Mouse (Mus musculus): ENCODE data around the gene Acot13. TPM values are rescaled to one million over a fixed set of nuclear protein-coding genes. Genes with fewer than 3 reads are reported as not detected.

The Acot13 gene
- polyA plus RNA-seq, 1 experiment from 2014 or later, result 312 TPM

DNA sequence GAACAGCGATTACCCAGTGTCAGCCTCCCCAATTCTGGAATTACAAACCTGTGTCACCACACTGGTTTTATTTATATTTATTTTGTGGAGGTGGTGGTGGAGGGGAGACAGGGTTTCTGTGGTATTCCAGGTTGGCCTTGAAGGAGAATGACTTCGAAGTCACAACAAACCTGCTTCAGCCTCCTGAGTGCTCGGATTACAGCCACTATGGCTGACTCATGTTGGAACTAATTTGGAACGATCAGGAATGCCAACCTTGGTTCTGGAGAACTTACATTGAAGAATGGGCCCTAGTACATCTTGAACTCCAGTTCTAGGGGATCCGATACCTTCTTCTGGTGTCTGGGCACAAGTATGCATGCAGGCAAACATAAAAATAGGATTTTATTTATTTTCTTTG is 32.0 kb downstream of the Acot13 start:
- Histone ChIP-seq H3K4me1 (ENCODE audit: control insufficient read depth in 2 of 2, insufficient read depth in 2 of 2, low read length in 2 of 2) (peaks cover 0 to 17% of the 10 kb centered on the region in 2 experiments; a peak in 3 of 4 replicates), H3K4me3 (ENCODE audit: control insufficient read depth in 1 of 2, insufficient read depth in 1 of 2, low read depth in 1 of 2, low read length in 2 of 2) (peak overlapping the region in 1 of 2 experiments; percentile 99; a peak in 2 of 4 replicates), H3K27me3 (ENCODE audit: control insufficient read depth, insufficient read depth, low read length) (no peaks in the 10 kb centered on the region), H3K4me2 (ENCODE audit: low read length) (peak overlapping the region; percentile 91), H3K9ac (ENCODE audit: low read length) (peak overlapping the region; percentile 99), H3K36me3 (ENCODE audit: control insufficient read depth, insufficient read depth, low read length) (0 out of 2 replicates have a peak, but pooled peaks cover 3% of the 10 kb centered on the region), H3K27ac (replicated peaks in 1 of 2; ENCODE audit: control insufficient read depth in 1 of 2, insufficient read depth in 1 of 2, low read depth in 2 of 2, low read length in 2 of 2) (peak overlapping the region in 1 of 2 experiments; percentile 84; a peak in 1 of 4 replicates), H3K9me3 (ENCODE audit: control insufficient read depth, low read length) (no peaks in the 10 kb centered on the region)
- no peak for ATAC-seq (ENCODE audit: insufficient number of reproducible peaks, insufficient read depth, low FRiP score, low read depth)
- 60% methylated on average over 5 of the region's 5 CpGs for WGBS

DNA sequence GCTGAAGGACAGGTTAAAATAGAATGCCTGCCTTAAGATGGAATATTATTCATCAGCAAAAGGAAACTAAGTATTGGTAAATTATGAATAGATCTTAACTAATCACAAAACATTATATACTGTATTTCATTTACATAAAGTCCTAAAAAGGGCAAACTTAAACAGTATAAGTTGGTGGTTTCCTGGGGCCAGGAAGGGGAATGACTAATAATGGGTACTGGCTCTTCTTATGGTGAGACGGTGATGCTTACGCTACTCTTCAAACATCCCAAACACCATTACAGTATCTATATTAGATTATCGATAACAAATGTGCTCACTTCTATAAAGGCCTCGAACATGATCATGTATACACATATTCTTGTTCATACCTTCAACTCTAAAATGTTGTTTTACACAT is 32.7 kb downstream of the Acot13 start:
- H3K27ac ChIP-seq (replicated peaks in 1 of 2; ENCODE audit: control insufficient read depth in 1 of 2, insufficient read depth in 1 of 2, low read depth in 2 of 2, low read length in 2 of 2), result no peak overlapping the region
- H3K4me1 ChIP-seq (ENCODE audit: control insufficient read depth in 2 of 2, insufficient read depth in 2 of 2, low read length in 2 of 2), result peaks cover 0 to 12% of the 10 kb centered on the region in 2 experiments; a peak in 3 of 4 replicates
- no peak overlapping the region for H3K4me3 ChIP-seq (ENCODE audit: control insufficient read depth in 1 of 2, insufficient read depth in 1 of 2, low read depth in 1 of 2, low read length in 2 of 2)
- H3K36me3 ChIP-seq (ENCODE audit: control insufficient read depth, insufficient read depth, low read length), result 0 out of 2 replicates have a peak, but pooled peaks cover 3% of the 10 kb centered on the region
- no peak overlapping the region for H3K4me2 ChIP-seq (ENCODE audit: low read length)
- H3K9ac ChIP-seq (ENCODE audit: low read length), result no peak overlapping the region
- no peaks in the 10 kb centered on the region for H3K27me3 ChIP-seq (ENCODE audit: control insufficient read depth, insufficient read depth, low read length)
- 97% methylated on average over 4 of the region's 4 CpGs for WGBS
- no peak for ATAC-seq (ENCODE audit: insufficient number of reproducible peaks, insufficient read depth, low FRiP score, low read depth)
- no peaks in the 10 kb centered on the region for H3K9me3 ChIP-seq (ENCODE audit: control insufficient read depth, low read length)

DNA sequence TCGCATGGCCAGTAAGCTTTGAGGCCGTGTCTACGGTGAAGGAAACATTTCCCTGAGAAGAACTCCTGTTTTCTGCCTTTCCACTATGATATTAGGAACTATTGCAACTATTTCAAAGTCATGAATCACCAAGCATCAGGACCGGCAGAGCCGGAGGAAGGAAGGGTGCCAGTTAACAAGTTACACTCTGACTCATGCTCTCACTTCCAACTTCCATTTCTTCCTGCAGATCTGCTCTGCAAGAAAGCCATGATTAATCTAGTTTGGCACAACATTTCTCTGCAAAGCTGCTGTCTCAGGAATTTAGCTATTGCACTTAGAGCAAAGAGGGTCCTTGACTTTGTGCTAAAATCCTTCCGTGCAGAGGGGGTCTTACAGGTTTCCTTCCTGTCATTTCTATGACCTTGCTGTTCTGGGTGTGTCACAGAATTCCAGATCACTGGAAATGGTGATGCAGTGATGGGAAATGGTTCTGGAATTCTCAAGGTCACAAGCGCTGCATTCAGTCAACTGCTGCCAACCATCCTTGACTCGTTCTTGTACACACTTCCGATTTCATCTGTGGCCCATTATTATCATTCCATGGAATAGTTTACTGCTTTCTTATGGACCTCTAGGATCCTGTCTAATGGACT is 38.8 kb downstream of the Acot13 start:
- H3K9me3 ChIP-seq (ENCODE audit: control insufficient read depth, low read length), result no peaks in the 10 kb centered on the region
- ATAC-seq (ENCODE audit: insufficient number of reproducible peaks, insufficient read depth, low FRiP score, low read depth), result no peak
- H3K27ac ChIP-seq (replicated peaks in 1 of 2; ENCODE audit: control insufficient read depth in 1 of 2, insufficient read depth in 1 of 2, low read depth in 2 of 2, low read length in 2 of 2), result no peak overlapping the region
- H3K4me3 ChIP-seq (ENCODE audit: control insufficient read depth in 1 of 2, insufficient read depth in 1 of 2, low read depth in 1 of 2, low read length in 2 of 2), result no peak overlapping the region
- no peak overlapping the region for H3K4me2 ChIP-seq (ENCODE audit: low read length)
- 72% methylated on average over 9 of the region's 9 CpGs for WGBS
- no peak overlapping the region for H3K9ac ChIP-seq (ENCODE audit: low read length)
- no peaks in the 10 kb centered on the region for H3K4me1 ChIP-seq (ENCODE audit: control insufficient read depth in 2 of 2, insufficient read depth in 2 of 2, low read length in 2 of 2)
- H3K36me3 ChIP-seq (ENCODE audit: control insufficient read depth, insufficient read depth, low read length), result no peaks in the 10 kb centered on the region
- no peaks in the 10 kb centered on the region for H3K27me3 ChIP-seq (ENCODE audit: control insufficient read depth, insufficient read depth, low read length)

DNA sequence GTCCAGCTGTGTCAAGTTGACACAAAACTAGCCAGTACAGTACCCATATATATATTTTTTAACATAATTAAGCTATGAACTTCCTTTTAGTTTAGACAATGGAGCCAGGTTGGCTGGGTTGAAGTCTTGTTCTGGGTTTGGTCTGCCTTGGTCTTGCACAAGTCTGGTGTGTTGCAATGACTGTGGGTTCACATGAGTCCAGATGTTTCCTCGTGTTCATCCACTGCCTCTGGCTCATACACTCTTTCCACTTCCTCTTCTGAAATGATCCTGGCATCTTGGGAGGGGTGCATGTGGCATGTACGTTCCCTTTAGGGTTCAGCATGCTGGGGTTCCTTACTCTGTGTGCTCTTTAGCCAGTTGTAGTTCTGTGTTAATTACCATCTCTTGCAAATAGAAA is 40.0 kb downstream of the Acot13 start:
- Histone ChIP-seq H3K27ac (replicated peaks in 1 of 2; ENCODE audit: control insufficient read depth in 1 of 2, insufficient read depth in 1 of 2, low read depth in 2 of 2, low read length in 2 of 2) (no peak overlapping the region), H3K9me3 (ENCODE audit: control insufficient read depth, low read length) (no peaks in the 10 kb centered on the region), H3K36me3 (ENCODE audit: control insufficient read depth, insufficient read depth, low read length) (no peaks in the 10 kb centered on the region), H3K9ac (ENCODE audit: low read length) (no peak overlapping the region), H3K4me2 (ENCODE audit: low read length) (no peak overlapping the region), H3K4me3 (ENCODE audit: control insufficient read depth in 1 of 2, insufficient read depth in 1 of 2, low read depth in 1 of 2, low read length in 2 of 2) (no peak overlapping the region), H3K27me3 (ENCODE audit: control insufficient read depth, insufficient read depth, low read length) (no peaks in the 10 kb centered on the region), H3K4me1 (ENCODE audit: control insufficient read depth in 2 of 2, insufficient read depth in 2 of 2, low read length in 2 of 2) (no peaks in the 10 kb centered on the region)
- 68% methylated on average over 2 of the region's 2 CpGs for WGBS
- no peak for ATAC-seq (ENCODE audit: insufficient number of reproducible peaks, insufficient read depth, low FRiP score, low read depth)

DNA sequence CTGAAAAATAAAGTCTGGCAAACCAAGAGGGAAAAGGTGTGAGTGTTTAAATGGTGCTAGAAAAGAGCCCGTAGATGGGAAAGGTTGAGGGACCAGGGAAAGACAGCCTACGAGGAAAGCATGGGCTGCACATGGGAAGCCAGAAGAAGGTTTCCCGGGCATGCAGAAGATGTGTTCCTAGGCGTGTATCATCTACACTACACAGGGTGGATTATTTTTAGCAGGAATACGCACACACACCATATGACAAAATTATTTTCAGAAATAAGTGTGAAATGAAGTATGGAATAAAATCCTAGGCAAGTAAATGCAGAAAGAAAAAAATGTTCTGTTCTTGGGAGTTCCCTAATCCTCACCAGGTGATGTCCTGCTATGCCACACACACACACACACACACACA is 43.9 kb downstream of the Acot13 start:
- Histone ChIP-seq H3K36me3 (ENCODE audit: control insufficient read depth, insufficient read depth, low read length) (no peaks in the 10 kb centered on the region), H3K27me3 (ENCODE audit: control insufficient read depth, insufficient read depth, low read length) (no peaks in the 10 kb centered on the region), H3K9me3 (ENCODE audit: control insufficient read depth, low read length) (no peaks in the 10 kb centered on the region), H3K9ac (ENCODE audit: low read length) (no peak overlapping the region), H3K27ac (replicated peaks in 1 of 2; ENCODE audit: control insufficient read depth in 1 of 2, insufficient read depth in 1 of 2, low read depth in 2 of 2, low read length in 2 of 2) (no peak overlapping the region), H3K4me2 (ENCODE audit: low read length) (no peak overlapping the region), H3K4me3 (ENCODE audit: control insufficient read depth in 1 of 2, insufficient read depth in 1 of 2, low read depth in 1 of 2, low read length in 2 of 2) (no peak overlapping the region), H3K4me1 (ENCODE audit: control insufficient read depth in 2 of 2, insufficient read depth in 2 of 2, low read length in 2 of 2) (no peaks in the 10 kb centered on the region)
- 79% methylated on average over 5 of the region's 5 CpGs for WGBS
- ATAC-seq (ENCODE audit: insufficient number of reproducible peaks, insufficient read depth, low FRiP score, low read depth), result no peak

DNA sequence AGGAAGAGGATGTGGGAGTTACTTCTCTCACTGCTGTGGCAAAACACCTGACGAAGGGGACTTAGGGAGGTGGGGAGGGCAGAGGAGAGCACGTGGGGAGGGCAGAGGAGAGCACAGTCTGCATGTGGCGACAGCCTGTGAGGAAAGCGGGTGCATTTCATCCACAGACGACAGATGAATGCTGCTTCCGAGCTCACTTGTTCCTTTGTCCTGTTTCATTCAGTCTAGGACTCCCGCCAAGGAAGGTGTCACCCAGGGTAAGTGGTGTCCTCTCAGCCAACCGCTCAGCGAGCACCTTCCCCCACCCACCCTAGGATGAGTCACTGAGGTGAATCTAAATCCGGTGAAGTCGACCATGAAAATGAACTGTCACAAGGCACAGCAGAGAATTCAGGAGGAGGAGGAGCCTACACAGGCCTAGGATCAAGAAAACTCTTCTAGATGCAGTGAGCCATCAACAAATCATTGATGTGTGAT is 45.3 kb downstream of the Acot13 start:
- H3K27ac ChIP-seq (replicated peaks in 1 of 2; ENCODE audit: control insufficient read depth in 1 of 2, insufficient read depth in 1 of 2, low read depth in 2 of 2, low read length in 2 of 2), result no peak overlapping the region
- no peak overlapping the region for H3K9ac ChIP-seq (ENCODE audit: low read length)
- ATAC-seq (ENCODE audit: insufficient number of reproducible peaks, insufficient read depth, low FRiP score, low read depth), result no peak
- WGBS, result 37% methylated on average over 11 of the region's 11 CpGs
- no peak overlapping the region for H3K4me2 ChIP-seq (ENCODE audit: low read length)
- peaks cover 3 to 4% of the 10 kb centered on the region in 2 experiments; a peak in 1 of 4 replicates for H3K4me1 ChIP-seq (ENCODE audit: control insufficient read depth in 2 of 2, insufficient read depth in 2 of 2, low read length in 2 of 2)
- H3K4me3 ChIP-seq (ENCODE audit: control insufficient read depth in 1 of 2, insufficient read depth in 1 of 2, low read depth in 1 of 2, low read length in 2 of 2), result no peak overlapping the region
- H3K9me3 ChIP-seq (ENCODE audit: control insufficient read depth, low read length), result no peaks in the 10 kb centered on the region
- H3K36me3 ChIP-seq (ENCODE audit: control insufficient read depth, insufficient read depth, low read length), result no peaks in the 10 kb centered on the region
- no peaks in the 10 kb centered on the region for H3K27me3 ChIP-seq (ENCODE audit: control insufficient read depth, insufficient read depth, low read length)

DNA sequence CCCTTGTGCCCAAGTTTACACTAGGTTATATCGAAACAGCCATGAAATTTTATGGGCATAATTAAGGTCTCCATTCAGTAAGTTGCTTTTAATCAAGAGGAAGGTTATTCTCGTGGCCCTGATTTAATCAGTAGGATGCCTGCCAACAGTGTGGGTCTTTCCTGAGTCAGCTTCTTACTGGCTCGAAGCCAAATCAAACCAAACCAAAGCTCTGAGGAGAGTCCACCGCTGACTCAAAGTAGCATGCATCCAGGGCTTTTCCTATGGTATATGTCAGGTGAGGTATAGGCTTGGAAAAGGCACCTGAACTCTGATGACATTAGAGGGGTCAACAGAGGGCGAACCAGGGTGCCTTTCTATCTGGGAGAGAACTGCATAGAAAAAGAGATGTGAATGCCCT is 49.4 kb downstream of the Acot13 start:
- no peaks in the 10 kb centered on the region for H3K36me3 ChIP-seq (ENCODE audit: control insufficient read depth, insufficient read depth, low read length)
- no peaks in the 10 kb centered on the region for H3K9me3 ChIP-seq (ENCODE audit: control insufficient read depth, low read length)
- ATAC-seq (ENCODE audit: insufficient number of reproducible peaks, insufficient read depth, low FRiP score, low read depth), result no peak
- H3K9ac ChIP-seq (ENCODE audit: low read length), result no peak overlapping the region
- H3K4me3 ChIP-seq (ENCODE audit: control insufficient read depth in 1 of 2, insufficient read depth in 1 of 2, low read depth in 1 of 2, low read length in 2 of 2), result no peak overlapping the region
- H3K4me2 ChIP-seq (ENCODE audit: low read length), result no peak overlapping the region
- peaks cover 3 to 4% of the 10 kb centered on the region in 2 experiments; a peak in 1 of 4 replicates for H3K4me1 ChIP-seq (ENCODE audit: control insufficient read depth in 2 of 2, insufficient read depth in 2 of 2, low read length in 2 of 2)
- H3K27ac ChIP-seq (replicated peaks in 1 of 2; ENCODE audit: control insufficient read depth in 1 of 2, insufficient read depth in 1 of 2, low read depth in 2 of 2, low read length in 2 of 2), result no peak overlapping the region
- WGBS, result 52% methylated on average over 5 of the region's 5 CpGs
- H3K27me3 ChIP-seq (ENCODE audit: control insufficient read depth, insufficient read depth, low read length), result no peaks in the 10 kb centered on the region

All from heart, embryonic 14.5 days (tissue).